Comparison of ENCODE assay signal across 12 mouse cellular contexts in genomic region chr10:59884327-59885173, GRCm38 (mm10). TPM values are rescaled to one million over a fixed set of nuclear protein-coding genes. Genes with fewer than 3 reads are reported as not detected.
DNase-seq lines count a peak whose midpoint lies in the region; ATAC-seq and TF ChIP-seq lines count a peak whose summit lies in the region.
"Had no signal": no experiment of that assay in that cellular context is flagged by ENCODE, and none has a peak within 500 bp of the region (broad histone marks: within the 10 kb centered on the region; RNA-seq: fewer than 3 reads in every experiment).

No protein-coding gene starts in this region.

- H3K4me1 ChIP-seq in hindbrain, embryonic 12.5 days: peaks cover 12% of the 10 kb centered on the region
- peaks cover 8% of the 10 kb centered on the region for H3K4me1 ChIP-seq in hindbrain, postnatal 0 days (ENCODE audit: insufficient read depth, low read length)
- peaks cover 19% of the 10 kb centered on the region for H3K4me1 ChIP-seq in midbrain, embryonic 13.5 days (replicated peaks)
- H3K4me1 ChIP-seq in midbrain, embryonic 16.5 days (ENCODE audit: control insufficient read depth, insufficient read depth, low read length): peaks cover 8% of the 10 kb centered on the region
- peaks cover 12% of the 10 kb centered on the region for H3K4me1 ChIP-seq in kidney, embryonic 16.5 days (ENCODE audit: insufficient read depth, low read length)
- peaks cover 59% of the 10 kb centered on the region for H3K4me1 ChIP-seq in liver, postnatal 0 days (ENCODE audit: insufficient read depth)

- DNase-seq in hindbrain, postnatal 0 days (ENCODE audit: low spot score): no peak
- DNase-seq in liver, postnatal 0 days: no peak
- DNase-seq in frontal cortex, postnatal 10 days (ENCODE audit: low spot score in 2 of 2): no peak
- DNase-seq: adrenal gland, postnatal 10 days; lung, adult 2 months had no signal

- WGBS in hindbrain, embryonic 12.5 days: 90% methylated on average over 10 of the region's 10 CpGs
- 88% methylated on average over 10 of the region's 10 CpGs for WGBS in hindbrain, postnatal 0 days
- 92% methylated on average over 10 of the region's 10 CpGs for WGBS in midbrain, embryonic 13.5 days
- 91% methylated on average over 10 of the region's 10 CpGs for WGBS in midbrain, embryonic 16.5 days
- WGBS in kidney, embryonic 16.5 days: 85% methylated on average over 10 of the region's 10 CpGs
- 88% methylated on average over 10 of the region's 10 CpGs for WGBS in liver, postnatal 0 days (ENCODE audit: insufficient replicate concordance)

- H3K36me3 ChIP-seq in hindbrain, embryonic 12.5 days: 0 out of 2 replicates have a peak, but pooled peaks cover 11% of the 10 kb centered on the region
- no peaks in the 10 kb centered on the region for H3K36me3 ChIP-seq in hindbrain, postnatal 0 days (ENCODE audit: insufficient read depth, low read length)
- peaks cover 10% of the 10 kb centered on the region; the same call in 1 of the 2 replicates for H3K36me3 ChIP-seq in midbrain, embryonic 13.5 days
- H3K36me3 ChIP-seq in midbrain, embryonic 16.5 days (ENCODE audit: control insufficient read depth, insufficient read depth, low read length): no peaks in the 10 kb centered on the region
- no peaks in the 10 kb centered on the region for H3K36me3 ChIP-seq in kidney, embryonic 16.5 days (ENCODE audit: insufficient read depth, low read length)
- peaks cover 7% of the 10 kb centered on the region for H3K36me3 ChIP-seq in liver, postnatal 0 days (replicated peaks; ENCODE audit: insufficient read depth, low read length)
- H3K36me3 ChIP-seq: intestine, embryonic 15.5 days had no signal

- no peak for TF ChIP-seq CTCF in hindbrain, postnatal 0 days (IDR thresholded peaks at IDR 0.05; ENCODE audit: low read depth)
- no peak for TF ChIP-seq CTCF in liver, postnatal 0 days (IDR thresholded peaks at IDR 0.05; ENCODE audit: low read depth)

- no peaks in the 10 kb centered on the region for H3K9me3 ChIP-seq in hindbrain, embryonic 12.5 days (replicated peaks)
- H3K9me3 ChIP-seq in hindbrain, postnatal 0 days (ENCODE audit: low read length): no peaks in the 10 kb centered on the region
- no peaks in the 10 kb centered on the region for H3K9me3 ChIP-seq in midbrain, embryonic 13.5 days
- H3K9me3 ChIP-seq in midbrain, embryonic 16.5 days (replicated peaks; ENCODE audit: control insufficient read depth, low read length, poor library complexity, severe bottlenecking): no peaks in the 10 kb centered on the region
- no peaks in the 10 kb centered on the region for H3K9me3 ChIP-seq in kidney, embryonic 16.5 days (ENCODE audit: low read length)
- H3K9me3 ChIP-seq in liver, postnatal 0 days (ENCODE audit: low read length): no peaks in the 10 kb centered on the region
- H3K9me3 ChIP-seq: intestine, embryonic 15.5 days had no signal

- H3K27ac ChIP-seq in hindbrain, embryonic 12.5 days: no peak overlapping the region
- H3K27ac ChIP-seq in hindbrain, postnatal 0 days: no peak overlapping the region
- H3K27ac ChIP-seq in midbrain, embryonic 13.5 days: no peak overlapping the region
- no peak overlapping the region for H3K27ac ChIP-seq in midbrain, embryonic 16.5 days (ENCODE audit: low read length)
- no peak overlapping the region for H3K27ac ChIP-seq in kidney, embryonic 16.5 days (ENCODE audit: low read length)
- peak overlapping the region; percentile 48 for H3K27ac ChIP-seq in liver, postnatal 0 days (ENCODE audit: low read depth)
- H3K27ac ChIP-seq: intestine, embryonic 15.5 days had no signal

- H3K4me3 ChIP-seq in hindbrain, embryonic 12.5 days: no peak overlapping the region
- H3K4me3 ChIP-seq in hindbrain, postnatal 0 days (ENCODE audit: low read length): no peak overlapping the region
- no peak overlapping the region for H3K4me3 ChIP-seq in midbrain, embryonic 13.5 days (replicated peaks)
- H3K4me3 ChIP-seq in midbrain, embryonic 16.5 days (ENCODE audit: low read depth, low read length): no peak overlapping the region
- H3K4me3 ChIP-seq in kidney, embryonic 16.5 days (ENCODE audit: low read length): no peak overlapping the region
- H3K4me3 ChIP-seq in liver, postnatal 0 days (ENCODE audit: low read depth, low read length): no peak overlapping the region
- H3K4me3 ChIP-seq: intestine, embryonic 15.5 days had no signal

- no peaks in the 10 kb centered on the region for H3K27me3 ChIP-seq in hindbrain, embryonic 12.5 days
- no peaks in the 10 kb centered on the region for H3K27me3 ChIP-seq in hindbrain, postnatal 0 days (ENCODE audit: insufficient read depth, low read length)
- no peaks in the 10 kb centered on the region for H3K27me3 ChIP-seq in midbrain, embryonic 13.5 days
- no peaks in the 10 kb centered on the region for H3K27me3 ChIP-seq in midbrain, embryonic 16.5 days (ENCODE audit: control insufficient read depth, insufficient read depth, low read depth, low read length)
- H3K27me3 ChIP-seq in kidney, embryonic 16.5 days (ENCODE audit: insufficient read depth, low read length): no peaks in the 10 kb centered on the region
- H3K27me3 ChIP-seq in liver, postnatal 0 days (ENCODE audit: insufficient read depth, low read length): no peaks in the 10 kb centered on the region
- H3K27me3 ChIP-seq: intestine, embryonic 15.5 days had no signal

- H3K9ac ChIP-seq in hindbrain, embryonic 12.5 days: peak overlapping the region; percentile 35; the same call in 1 of the 2 replicates
- no peak overlapping the region for H3K9ac ChIP-seq in hindbrain, postnatal 0 days (replicated peaks; ENCODE audit: low read length)
- H3K9ac ChIP-seq in midbrain, embryonic 13.5 days (replicated peaks): peak overlapping the region; percentile 32; the same call in 1 of the 2 replicates
- H3K9ac ChIP-seq in midbrain, embryonic 16.5 days (ENCODE audit: low read depth, low read length): no peak overlapping the region
- 0 out of 2 replicates have a peak overlapping the region, but pooled peaks have one; percentile 5 for H3K9ac ChIP-seq in kidney, embryonic 16.5 days (replicated peaks; ENCODE audit: low read length)
- no peak overlapping the region for H3K9ac ChIP-seq in liver, postnatal 0 days (replicated peaks)
- H3K9ac ChIP-seq: intestine, embryonic 15.5 days had no signal

- ATAC-seq in hindbrain, embryonic 12.5 days (ENCODE audit: low FRiP score): no peak
- no peak for ATAC-seq in hindbrain, postnatal 0 days
- no peak for ATAC-seq in midbrain, embryonic 13.5 days
- no peak for ATAC-seq in midbrain, embryonic 16.5 days
- ATAC-seq in kidney, embryonic 16.5 days (ENCODE audit: low FRiP score, low TSS enrichment): no peak
- no peak for ATAC-seq in liver, postnatal 0 days
- ATAC-seq in CD4-positive, CD25-positive, alpha-beta regulatory T cell, adult 4 months: no peak
- ATAC-seq: intestine, embryonic 15.5 days had no signal

- no peak for TF ChIP-seq EP300 in liver, postnatal 0 days (IDR thresholded peaks at IDR 0.05; ENCODE audit: low read depth)

- no peak overlapping the region for H3K4me2 ChIP-seq in hindbrain, embryonic 12.5 days (replicated peaks)
- no peak overlapping the region for H3K4me2 ChIP-seq in hindbrain, postnatal 0 days (ENCODE audit: low read depth, low read length)
- no peak overlapping the region for H3K4me2 ChIP-seq in midbrain, embryonic 13.5 days (replicated peaks)
- no peak overlapping the region for H3K4me2 ChIP-seq in midbrain, embryonic 16.5 days (ENCODE audit: low read length)
- H3K4me2 ChIP-seq in kidney, embryonic 16.5 days (replicated peaks; ENCODE audit: low read depth, low read length): no peak overlapping the region
- H3K4me2 ChIP-seq in liver, postnatal 0 days (ENCODE audit: low read depth, low read length): no peak overlapping the region
- H3K4me2 ChIP-seq: intestine, embryonic 15.5 days; midbrain, embryonic 11.5 days had no signal

RNA-seq across cellular contexts. Expression of gene Dnajb12, which starts 5.2 kb away (rescaled TPM):
- polyA plus RNA-seq in hindbrain, embryonic 12.5 days (2016; fragmentation: Nextera tagmentation; extraction: Ambion mirVana): 23.8 and 24.7 TPM in 2 replicates
- total RNA-seq in hindbrain, postnatal 0 days (2014; rRNA removed): 45.1 and 56.8 TPM in 2 replicates
- 25.5 and 26.4 TPM in 2 replicates for polyA plus RNA-seq in hindbrain, postnatal 0 days (2015; fragmentation: Nextera tagmentation; extraction: Ambion mirVana)
- polyA plus RNA-seq in midbrain, embryonic 13.5 days (2015; fragmentation: Nextera tagmentation; extraction: Ambion mirVana): 18.3 and 18.6 TPM in 2 replicates
- 18.5 and 19.1 TPM in 2 replicates for polyA plus RNA-seq in midbrain, embryonic 16.5 days (2015; fragmentation: Nextera tagmentation; extraction: Ambion mirVana)
- polyA plus RNA-seq in kidney, embryonic 16.5 days (2015; fragmentation: Nextera tagmentation; extraction: Ambion mirVana): 30.1 and 32.9 TPM in 2 replicates
- polyA plus RNA-seq in liver, postnatal 0 days (2015; fragmentation: Nextera tagmentation; extraction: Ambion mirVana): 15.5 and 17.0 TPM in 2 replicates
- 10 to 100 TPM; 19.1 to 25.2 TPM for polyA plus RNA-seq in CD4-positive, CD25-positive, alpha-beta regulatory T cell, adult 4 months (2017; shearing (Covaris generic))

Comparison
In these comparisons a context has a peak if more than half of its experiments do, and no peak if none do; other contexts are left out.
1. H3K9ac ChIP-seq: peak in hindbrain, embryonic 12.5 days (single experiment), midbrain, embryonic 13.5 days (single experiment) and kidney, embryonic 16.5 days (single experiment); none in hindbrain, postnatal 0 days (single experiment), midbrain, embryonic 16.5 days (single experiment) and liver, postnatal 0 days (single experiment).